Mouse (Mus musculus): ENCODE data around the gene Esr2.
"Not testable (repeated sequence)": the region's sequence is repeated elsewhere in the genome, so short reads cannot be mapped to it uniquely, and the experiment has no call there.

Gene Esr2

DNA sequence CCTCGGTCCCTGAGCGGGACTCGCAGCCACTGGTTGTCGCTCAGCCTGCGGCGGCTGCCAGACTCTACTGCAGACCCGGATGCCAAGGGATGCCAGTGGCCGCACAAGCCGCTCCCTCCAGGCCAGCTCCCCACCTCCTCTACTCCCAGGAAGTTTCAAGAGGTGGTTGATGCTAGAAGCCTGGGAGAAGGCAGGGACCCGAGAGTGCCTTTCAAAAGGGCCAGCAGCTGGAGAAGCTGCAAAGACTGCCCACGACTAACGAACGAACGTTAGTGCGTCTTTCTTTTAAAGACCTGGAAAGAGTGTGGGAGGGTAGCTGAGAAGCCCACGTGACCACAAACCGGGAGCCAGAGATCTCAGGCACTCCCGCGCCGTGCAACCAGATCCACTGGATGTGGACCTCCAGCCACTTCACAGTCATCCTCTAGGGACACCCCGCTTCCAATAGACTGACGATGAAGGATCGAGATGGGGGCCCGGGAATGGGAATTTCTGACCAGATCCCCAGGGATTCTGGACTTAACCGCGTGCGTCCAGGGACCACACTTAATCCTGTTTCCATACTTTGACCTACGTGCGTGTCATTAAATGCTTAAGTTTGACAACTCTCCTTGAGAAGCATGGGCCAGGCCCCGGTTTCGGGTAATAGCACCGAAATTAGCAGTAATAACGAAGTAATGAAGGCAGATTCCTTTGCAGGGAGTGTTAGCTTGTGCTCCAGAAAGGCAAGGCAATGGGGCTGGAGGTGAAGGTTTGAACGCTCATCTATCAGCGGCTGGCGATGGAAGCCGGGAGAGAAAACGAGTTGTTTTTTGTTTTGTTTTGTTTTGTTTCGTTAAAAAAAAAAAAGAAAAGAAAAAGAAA lies at the start of gene Esr2:
Gene Esr2 (minus strand): TSS at position 260 of the 864 bp plus-strand sequence.
- DNase-seq (ENCODE audit: extremely low read depth, insufficient read length, low spot score) = peak; percentile 71

DNA sequence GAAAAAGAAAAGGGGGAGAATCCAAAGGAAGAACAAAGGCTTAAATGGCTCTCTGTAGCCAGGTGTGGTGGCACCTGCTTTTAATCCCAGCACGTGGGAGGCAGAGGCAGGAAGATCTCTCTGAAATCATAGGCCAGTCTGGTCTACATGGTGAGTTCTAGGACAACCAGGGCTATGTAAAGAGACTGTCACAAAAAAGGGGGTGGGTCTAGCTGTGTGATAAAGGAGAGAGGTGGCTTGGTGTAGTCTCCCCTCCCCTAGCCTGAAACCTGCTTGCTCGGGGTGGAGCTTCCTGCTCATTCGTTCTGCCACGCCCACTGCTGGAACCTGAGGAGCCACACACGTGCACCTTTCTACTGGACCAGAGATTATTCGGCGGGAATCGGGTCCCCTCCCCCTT lies 45.0 kb upstream of the Esr2 start:
- DNase-seq (ENCODE audit: extremely low read depth, insufficient read length, low spot score) = not testable (repeated sequence)

DNA sequence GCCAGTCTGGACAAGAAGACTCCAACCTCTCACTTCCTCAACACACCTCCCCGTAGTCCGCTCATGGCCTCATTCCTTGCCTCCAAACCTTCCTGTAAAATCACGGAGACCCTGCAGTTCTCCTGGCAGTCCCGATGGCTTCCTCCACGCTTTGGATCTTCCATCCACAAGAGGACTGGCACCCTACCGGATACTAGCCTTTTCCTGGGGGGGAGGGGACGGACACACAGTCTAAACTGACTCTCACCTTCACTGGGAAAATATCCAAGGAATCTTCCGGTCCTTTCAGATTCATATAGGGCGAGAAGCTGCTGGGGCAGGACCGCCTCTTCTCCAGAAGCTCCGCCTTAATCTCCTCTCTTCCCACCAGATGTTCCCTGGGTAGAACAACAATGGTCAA lies 39.7 kb upstream of the Esr2 start:
- no peak for DNase-seq (ENCODE audit: extremely low read depth, insufficient read length, low spot score)

DNA sequence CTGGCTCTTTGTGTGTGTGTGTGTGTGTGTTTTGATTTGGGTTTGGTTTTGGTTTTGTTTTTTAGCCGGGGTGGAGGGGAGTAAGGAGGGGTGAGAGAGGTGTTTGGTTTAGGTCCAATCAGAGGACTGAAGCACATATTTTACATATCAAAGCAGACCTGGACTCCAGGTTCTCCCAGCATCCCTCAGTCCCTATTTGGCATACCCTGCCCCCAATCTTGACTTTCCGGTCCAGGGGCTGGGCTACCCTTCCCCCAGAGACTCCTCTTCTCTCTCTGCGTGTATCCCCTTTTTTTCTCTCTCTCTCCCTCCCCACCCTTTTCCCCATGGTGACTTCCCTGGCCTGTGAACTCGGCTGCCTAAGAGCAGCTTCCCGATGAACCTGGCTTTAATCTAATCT lies 38.1 kb upstream of the Esr2 start:
- no peak for DNase-seq (ENCODE audit: extremely low read depth, insufficient read length, low spot score)

DNA sequence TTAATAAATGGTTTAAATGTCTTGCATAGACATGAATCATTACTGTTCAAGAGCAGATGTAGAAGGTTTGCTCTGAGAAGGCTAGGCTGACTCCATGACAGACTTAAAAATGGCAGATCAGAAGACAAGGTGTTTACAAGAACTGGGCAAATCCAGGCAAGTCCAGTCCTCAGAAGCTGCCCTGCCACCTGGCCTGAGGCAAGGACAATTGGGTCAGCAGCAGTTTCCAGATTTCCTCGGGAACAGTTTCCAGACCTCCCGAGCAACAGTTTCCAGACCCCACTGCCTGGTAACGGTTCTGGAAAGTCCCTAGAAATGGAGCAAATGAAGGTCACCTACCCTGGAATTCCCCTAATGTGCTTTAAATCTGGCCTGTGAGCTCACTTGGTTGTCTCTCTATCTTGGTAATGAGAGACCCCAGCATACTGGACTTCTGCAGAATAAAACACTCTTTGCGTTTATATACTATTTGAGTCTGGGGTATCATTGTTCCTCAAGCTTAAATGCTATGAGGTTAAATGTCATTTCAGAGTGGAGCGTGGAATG lies 32.4 kb upstream of the Esr2 start:
- no peak for DNase-seq (ENCODE audit: extremely low read depth, insufficient read length, low spot score)

DNA sequence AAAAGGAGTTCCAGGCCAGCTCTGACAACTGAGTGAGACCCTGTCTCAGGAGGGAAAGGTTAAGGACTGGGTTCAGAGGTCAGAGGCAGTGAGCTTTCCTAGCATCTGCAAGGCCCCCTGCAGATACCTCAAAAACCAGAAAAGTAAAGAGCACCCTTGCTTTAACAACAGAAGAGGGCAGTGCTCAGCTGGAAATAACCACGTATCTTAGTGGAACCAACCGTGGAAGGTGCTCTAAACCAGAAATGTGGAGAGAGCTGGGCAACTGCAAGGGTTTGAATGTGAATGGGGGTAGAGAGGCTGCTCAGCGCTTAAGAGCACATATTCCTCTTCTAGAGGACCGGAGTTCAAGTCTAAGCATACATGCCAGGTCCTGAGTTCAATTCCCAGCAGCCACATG lies 23.3 kb upstream of the Esr2 start:
- DNase-seq (ENCODE audit: extremely low read depth, insufficient read length, low spot score) = no peak

DNA sequence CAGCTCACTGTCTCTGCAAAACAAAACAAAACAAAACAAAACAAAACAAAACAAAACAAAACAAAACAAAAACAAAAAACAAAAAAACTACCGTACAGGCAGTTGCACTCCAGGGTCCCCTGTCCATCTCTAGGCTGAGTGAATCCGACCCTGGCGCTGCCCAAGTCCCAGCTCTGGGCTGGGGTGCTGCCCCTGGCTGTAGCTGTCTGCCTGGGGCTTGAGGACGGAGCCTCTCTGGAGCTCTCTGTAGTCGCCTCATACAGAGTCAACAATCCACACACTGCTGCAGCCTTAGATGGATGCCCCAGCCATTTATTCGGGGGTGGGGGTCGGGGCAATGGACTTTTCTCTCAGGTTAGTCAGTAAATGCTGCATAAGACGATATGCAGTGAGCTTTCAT lies 20.0 kb upstream of the Esr2 start:
- no peak for DNase-seq (ENCODE audit: extremely low read depth, insufficient read length, low spot score)

DNA sequence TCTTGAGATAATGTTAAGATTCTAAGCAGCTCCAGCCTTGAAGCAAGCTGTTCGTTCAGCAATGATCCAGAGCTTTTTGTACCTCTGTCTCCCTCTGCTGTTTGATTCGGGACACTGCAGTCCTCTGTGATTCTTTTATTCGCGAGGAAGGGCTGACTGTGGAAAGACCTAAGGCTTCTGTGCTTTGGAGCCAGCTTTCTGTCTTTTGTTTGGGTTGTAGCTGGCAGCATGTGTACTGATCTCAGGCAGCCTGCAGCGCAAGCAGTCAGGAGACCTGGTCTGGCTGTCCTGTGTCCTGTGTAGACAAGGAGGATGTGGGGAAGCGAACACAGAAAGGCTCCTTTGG lies 19.6 kb upstream of the Esr2 start:
- DNase-seq (ENCODE audit: extremely low read depth, insufficient read length, low spot score) = no peak

DNA sequence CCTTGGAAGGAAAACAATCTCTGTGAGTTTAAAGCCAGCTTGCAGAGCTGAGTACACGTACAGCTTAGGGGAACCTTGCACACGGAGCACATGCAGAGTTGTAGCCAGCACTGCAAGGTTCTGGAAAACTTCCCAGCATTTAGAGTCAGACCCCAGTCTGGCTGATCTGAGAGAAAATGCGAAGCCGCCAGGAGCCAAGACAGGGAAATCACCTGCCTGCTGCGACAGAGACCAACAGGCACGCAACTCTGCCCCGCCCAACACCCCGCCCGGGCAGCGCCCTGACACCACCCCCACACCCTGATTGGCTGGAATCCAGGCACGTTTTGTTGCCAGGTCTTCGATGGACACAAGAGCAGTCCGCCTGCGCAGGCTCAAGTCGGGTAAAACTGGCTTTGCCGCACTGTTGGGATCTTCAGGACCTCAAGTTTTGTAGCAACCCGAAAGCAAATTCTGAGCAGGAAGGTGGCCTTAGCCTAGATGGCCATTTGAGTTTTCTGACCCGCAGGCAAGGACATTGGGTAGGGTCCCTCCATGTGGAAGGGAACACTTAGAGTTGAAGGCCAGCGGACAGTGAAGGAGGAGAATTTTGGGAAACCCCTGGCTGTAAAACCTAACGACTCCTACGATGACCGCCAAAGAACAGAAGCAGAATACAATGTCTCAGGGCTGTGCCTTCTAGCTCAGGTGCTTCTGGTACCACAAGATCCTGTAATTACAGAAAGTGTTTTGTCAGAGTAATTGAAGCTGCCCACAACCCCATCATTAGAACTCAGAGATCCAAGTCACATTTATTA lies 19.1 kb upstream of the Esr2 start:
- DNase-seq (ENCODE audit: extremely low read depth, insufficient read length, low spot score) = peak; percentile 39

DNA sequence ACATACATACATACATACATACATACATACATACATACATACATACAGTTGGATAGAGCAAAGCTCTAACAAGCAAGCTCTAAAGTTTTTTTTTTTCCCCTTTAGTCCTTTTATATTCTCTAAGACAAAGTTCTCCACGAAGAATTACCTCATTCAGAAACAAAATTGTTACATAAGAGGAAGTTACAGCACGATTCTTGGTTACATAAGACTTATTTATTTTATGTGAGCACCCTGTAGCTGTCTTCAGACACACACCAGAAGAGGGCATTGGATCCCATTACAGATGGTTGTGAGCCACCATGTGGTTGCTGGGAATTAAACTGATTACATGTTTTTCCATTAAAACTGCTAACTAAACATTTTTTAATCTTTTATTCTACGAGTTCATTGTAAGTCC lies 17.5 kb upstream of the Esr2 start:
- DNase-seq (ENCODE audit: extremely low read depth, insufficient read length, low spot score) = no peak

DNA sequence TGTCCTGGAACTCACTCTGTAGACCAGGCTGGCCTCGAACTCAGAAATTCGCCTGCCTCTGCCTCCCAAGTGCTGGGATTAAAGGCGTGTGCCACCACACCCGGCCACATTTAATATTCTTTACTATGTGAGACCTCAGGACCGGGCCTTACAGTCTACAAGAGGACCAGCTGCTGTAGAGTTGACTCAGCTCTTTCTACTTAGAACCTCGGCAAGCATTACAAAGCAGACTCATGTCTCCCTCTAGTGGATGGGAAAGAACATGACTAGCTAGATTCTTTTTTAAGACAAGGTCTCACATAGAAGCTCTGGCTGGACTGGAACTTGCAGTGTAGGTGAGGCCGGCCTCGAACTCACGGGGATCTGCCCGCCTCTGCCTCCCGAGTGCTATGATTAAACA lies 13.9 kb upstream of the Esr2 start:
- no peak for DNase-seq (ENCODE audit: extremely low read depth, insufficient read length, low spot score)

DNA sequence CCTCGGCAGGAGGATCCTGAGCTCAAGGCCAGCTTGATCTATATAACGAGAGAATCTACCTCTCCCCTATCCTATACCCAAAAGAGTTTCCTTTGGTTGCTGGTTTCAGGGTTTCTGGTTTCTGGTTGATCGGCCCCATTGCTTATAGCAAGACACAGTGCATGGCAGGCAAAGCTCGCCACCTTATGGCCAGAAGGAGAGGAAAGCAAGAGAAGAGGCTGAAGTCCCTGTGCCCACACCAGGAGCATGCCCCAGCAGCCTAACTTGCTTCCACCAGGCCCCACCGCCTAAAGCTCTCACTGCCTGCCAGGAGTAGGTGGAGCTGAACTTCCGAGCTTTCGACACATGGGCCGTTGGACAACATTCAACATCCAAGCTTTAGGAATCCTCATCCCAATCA lies 10.8 kb upstream of the Esr2 start:
- no peak for DNase-seq (ENCODE audit: extremely low read depth, insufficient read length, low spot score)

DNA sequence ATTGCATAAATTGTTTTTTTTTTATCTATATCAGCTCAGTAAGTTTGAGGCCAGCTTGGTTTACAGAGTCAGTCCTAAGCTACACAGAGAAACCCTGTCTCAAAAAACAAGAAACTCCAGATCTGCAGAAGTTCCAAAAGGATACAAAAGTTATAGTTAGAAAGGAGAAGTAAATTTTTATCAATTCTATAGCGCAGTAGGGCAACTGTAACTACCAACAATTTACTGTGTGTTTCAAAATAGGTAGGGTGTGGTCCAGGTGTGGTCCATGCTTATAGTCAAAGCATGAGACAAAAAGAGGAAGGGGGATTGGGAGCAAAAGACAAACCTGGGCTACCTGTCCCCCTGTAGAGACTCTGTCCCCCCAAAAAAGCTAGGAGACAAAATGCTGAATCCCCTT lies 9.4 kb upstream of the Esr2 start:
- DNase-seq (ENCODE audit: extremely low read depth, insufficient read length, low spot score) = no peak

DNA sequence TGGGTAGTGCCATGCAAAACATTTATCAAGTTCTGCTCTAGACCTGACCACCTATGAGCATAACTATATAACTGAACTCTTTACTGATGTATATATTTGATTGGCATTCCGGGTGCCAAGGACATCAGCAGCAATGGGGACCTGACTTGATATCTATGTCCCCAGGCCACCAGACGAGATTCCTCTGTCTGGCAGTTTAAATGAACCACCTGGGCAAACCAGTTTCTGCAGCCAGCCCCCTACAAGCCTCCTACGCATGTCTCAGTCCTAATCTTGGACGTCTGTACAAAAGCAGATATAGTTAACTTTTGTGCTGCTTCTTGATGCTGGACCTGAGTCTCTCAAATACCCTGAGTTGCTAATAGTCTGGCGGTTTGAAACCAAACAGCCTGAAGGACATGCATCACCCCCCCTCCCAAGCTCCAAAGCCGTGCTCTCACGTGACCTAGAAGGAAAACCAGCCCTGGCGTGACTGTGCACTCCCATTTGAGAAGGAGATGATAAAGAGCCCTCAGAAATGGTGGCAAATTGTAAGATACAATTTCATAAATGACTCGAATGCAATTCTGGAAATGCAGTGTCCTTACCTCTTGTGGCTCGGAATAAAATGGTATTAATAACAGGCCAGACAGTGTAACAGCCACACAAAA lies 8.2 kb upstream of the Esr2 start:
- no peak for DNase-seq (ENCODE audit: extremely low read depth, insufficient read length, low spot score)

DNA sequence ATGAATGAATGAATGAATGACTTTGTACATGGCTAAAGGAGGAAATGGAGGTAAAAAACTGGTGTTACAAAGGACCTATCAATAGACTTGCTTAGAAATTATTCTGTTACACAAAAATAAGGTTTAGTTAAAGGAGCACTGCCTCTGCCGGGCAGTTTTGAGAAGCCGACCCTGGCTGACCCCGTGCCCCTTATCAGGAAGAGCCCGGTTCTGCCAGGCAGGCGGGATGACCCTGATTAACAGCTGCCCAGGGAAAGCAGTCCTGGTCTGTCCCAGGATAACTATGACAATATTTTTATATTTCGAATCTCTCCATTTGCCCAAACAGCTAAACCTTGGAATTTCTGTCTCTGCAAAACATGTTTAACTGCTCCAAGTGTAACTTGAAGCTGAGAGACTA lies 7.2 kb upstream of the Esr2 start:
- no peak for DNase-seq (ENCODE audit: extremely low read depth, insufficient read length, low spot score)

DNA sequence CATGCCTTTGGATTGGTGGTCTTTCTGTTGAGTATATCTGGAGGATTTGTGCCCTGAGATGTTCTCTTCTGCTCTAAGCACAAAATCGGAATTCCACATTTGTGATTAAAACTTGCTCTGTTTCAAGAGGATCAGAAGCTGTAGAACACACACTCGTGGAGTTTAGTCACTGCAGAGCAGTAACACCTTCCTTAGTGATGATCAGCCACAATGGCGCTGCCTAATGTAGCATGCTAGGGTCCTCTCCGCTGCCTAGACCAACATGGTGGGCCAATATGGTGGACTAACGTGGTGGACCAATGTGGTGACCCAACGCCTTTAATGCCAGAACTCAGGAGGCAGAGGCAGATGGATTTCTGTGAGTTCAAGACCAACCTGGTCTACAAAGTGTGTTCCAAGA lies 5.8 kb upstream of the Esr2 start:
- DNase-seq (ENCODE audit: extremely low read depth, insufficient read length, low spot score) = no peak

DNA sequence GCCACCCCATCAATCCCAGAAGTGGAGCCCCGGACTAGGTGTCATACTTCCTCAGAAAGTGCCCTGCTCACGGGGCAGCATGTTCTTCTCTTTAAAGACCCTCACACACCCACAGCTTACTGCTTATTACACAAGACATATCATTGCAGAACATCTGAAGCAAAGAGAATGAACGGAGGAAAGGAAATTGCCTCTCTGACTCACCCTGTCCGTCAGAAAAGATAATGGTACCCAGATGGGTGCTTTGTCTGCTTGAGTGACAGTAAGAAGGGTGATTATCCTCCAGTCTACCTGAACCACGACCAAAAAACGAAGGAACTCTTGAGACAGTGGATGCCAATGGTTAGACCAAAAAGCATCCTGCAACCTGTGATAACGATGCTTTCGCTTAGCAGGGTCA lies 4.4 kb upstream of the Esr2 start:
- DNase-seq (ENCODE audit: extremely low read depth, insufficient read length, low spot score) = no peak

DNA sequence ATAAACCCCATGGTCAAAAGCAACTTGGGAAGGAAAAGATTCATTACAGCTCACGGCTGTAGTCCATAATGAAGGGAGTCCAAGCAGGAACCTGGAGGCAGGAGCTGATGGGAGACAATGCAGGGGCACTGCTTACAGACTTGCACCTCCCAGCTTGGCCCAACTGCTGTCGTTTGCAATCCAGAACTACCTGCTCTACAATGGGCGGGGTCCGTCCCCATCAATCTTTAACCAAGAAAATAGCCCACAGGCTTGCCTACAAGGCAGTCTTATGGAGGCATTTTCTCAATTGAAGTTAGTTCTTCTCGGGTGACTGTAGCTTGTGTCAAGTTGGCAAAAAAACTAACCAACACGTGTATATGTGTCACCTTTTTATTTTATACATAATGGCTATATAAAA lies 3.4 kb upstream of the Esr2 start:
- no peak for DNase-seq (ENCODE audit: extremely low read depth, insufficient read length, low spot score)

DNA sequence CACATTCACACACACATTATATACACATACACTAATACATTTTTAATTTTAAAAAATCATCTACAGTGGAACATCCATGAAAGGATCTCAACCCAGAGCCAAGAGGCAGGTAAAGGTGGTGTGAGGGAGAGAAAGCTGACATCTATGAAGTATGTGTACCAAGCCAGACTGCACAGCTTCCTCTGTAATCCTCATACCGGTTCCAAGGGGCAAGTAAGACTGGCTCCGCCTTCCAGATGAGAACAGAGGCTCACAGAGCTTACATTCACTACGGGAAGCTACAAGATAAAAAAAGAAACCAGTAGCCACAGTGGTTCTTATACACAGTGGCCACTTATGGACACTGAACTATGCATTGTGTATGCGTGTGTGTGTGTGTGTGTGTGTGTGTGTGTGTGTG lies 2.5 kb upstream of the Esr2 start:
- DNase-seq (ENCODE audit: extremely low read depth, insufficient read length, low spot score) = no peak

DNA sequence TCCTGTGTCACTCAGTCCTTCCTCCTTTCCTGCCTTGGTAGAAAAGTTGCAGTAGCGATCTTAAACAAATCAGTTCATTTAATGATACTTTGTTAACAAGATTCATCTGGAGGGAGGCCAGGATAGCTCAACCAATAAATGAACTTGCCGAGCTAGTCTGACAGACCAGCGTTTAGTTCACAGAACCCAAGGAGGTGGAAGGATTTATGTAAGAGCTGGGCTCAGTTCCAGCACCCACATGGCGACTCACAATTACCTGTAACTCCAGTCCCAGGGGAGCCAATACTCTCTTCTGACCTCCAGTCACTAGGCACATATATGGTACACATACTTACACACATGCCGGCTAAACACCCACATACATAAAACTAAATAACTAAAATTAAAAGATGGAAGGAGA lies 2.0 kb upstream of the Esr2 start:
- DNase-seq (ENCODE audit: extremely low read depth, insufficient read length, low spot score) = no peak

DNA sequence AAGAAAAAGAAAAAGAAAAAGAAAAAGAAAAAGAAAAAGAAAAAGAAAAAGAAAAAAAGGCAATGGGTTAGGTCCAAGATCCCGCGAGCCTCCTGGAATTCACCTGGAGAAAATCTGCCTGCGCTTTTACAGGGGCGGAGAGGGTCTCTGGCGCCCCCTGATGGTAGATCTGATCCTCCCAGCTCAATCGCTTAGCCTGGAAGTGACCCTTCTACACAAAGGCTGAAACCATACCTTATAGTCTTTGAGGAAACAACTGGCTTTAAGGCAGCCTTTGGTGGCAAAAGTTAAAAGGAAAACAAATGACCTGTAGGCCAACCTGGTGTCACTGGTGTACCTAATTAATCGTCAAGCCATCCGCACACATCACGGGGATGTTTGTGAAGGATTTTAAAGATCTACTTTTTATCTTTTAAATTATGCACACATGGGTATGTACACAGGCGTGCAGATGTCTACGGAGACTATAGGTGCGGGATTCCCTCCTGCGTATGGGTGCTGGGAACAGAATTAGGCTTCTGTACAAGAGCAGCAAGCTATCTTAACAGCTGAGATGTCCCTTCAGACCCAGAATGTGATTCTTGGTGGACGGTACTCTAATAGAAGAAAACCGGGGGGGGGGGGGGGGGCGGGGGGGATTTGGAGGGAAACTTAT lies 932 bp upstream of the Esr2 start:
- peak; percentile 18 for DNase-seq (ENCODE audit: extremely low read depth, insufficient read length, low spot score)
